Mouse (Mus musculus): ENCODE results near the gene Iqcd.

- TF ChIP-seq CTCF (IDR thresholded peaks at IDR 0.05; ENCODE audit: control insufficient read depth, insufficient read depth, insufficient read length): no peak
- no peak for TF ChIP-seq MYOG (IDR thresholded peaks at IDR 0.05; ENCODE audit: control insufficient read depth, extremely low read depth, insufficient read length)
- no peak for TF ChIP-seq FOSL1 (IDR thresholded peaks at IDR 0.05; ENCODE audit: insufficient read depth, low read length, poor library complexity, severe bottlenecking)
- TF ChIP-seq USF1 (IDR thresholded peaks at IDR 0.05; ENCODE audit: low read depth): no peak
- TF ChIP-seq MYOD1 (IDR thresholded peaks at IDR 0.05; ENCODE audit: control insufficient read depth, insufficient read length, low read depth): peak; percentile 85
Measured at GRCm38 (mm10) chr5:120588569-120589094, at the start of gene Iqcd, which contains the start of gene Tpcn1.
